Mouse (Mus musculus) ES-Bruce4 (cell line): ENCODE measurements around the gene Cmtm2a.
"Not testable (repeated sequence)": the region's sequence is repeated elsewhere in the genome, so short reads cannot be mapped to it uniquely, and the experiment has no call there.

Experiments
- CTCF ChIP-seq: IDR thresholded peaks from one replicate; pipeline ENCODE4 v1.8.1; 2011; ENCODE audit warnings: low read depth, low read length
- EP300 ChIP-seq: IDR thresholded peaks from 2 replicates; pipeline ENCODE4 v1.6.1; 2011; ENCODE audit warnings: low read depth, low read length; ENCODE audit not compliant: insufficient read depth
- POLR2A ChIP-seq: IDR thresholded peaks from one replicate; pipeline ENCODE4 v1.8.1; 2011; ENCODE audit warnings: low read length; ENCODE audit not compliant: insufficient read depth

- TF ChIP-seq EP300, POLR2A, CTCF: not testable (repeated sequence)
Measured at GRCm38 (mm10) chr8:104301577-104301976, 8.6 kb upstream of the Cmtm2a start.
